Mouse (Mus musculus) thymus, adult 2 months (tissue): ENCODE data around the gene Spry1. TPM values are rescaled to one million over a fixed set of nuclear protein-coding genes. Genes with fewer than 3 reads are reported as not detected.

Experiments used
- DNase-seq: peaks from one replicate; pipeline ENCODE4 v3.0.0; 2021
- H3K27ac ChIP-seq: fragments of 200-500 bp; 2 replicates; pipeline ENCODE4 v1.5.1; 2012; ENCODE audit warnings: low read length, control low read depth; ENCODE audit not compliant: control insufficient read depth, insufficient read depth
- H3K27me3 ChIP-seq: fragments of 200-500 bp; 2 replicates; pipeline ENCODE4 v1.6.1; 2012; ENCODE audit warnings: mild to moderate bottlenecking, low read length, moderate library complexity, mixed read lengths; ENCODE audit not compliant: control insufficient read depth, insufficient read depth
- H3K36me3 ChIP-seq: fragments of 200-500 bp; 2 replicates; pipeline ENCODE4 v1.6.1; 2012; ENCODE audit warnings: mild to moderate bottlenecking, low read length, moderate library complexity; ENCODE audit not compliant: control insufficient read depth, insufficient read depth
- H3K4me1 ChIP-seq: fragments of 200-500 bp; replicated peaks from 2 replicates; pipeline ENCODE4 v1.6.1; 2012; ENCODE audit warnings: low read length; ENCODE audit not compliant: control insufficient read depth, insufficient read depth
- H3K4me3 ChIP-seq: fragments of 200-500 bp; 2 replicates; pipeline ENCODE4 v1.5.1; 2012; ENCODE audit warnings: mild to moderate bottlenecking, low read length, control low read depth, moderate library complexity; ENCODE audit not compliant: control insufficient read depth, insufficient read depth
- CTCF ChIP-seq: fragments of 200-500 bp; IDR thresholded peaks from 2 replicates; pipeline ENCODE4 v1.5.1; 2012; ENCODE audit warnings: mild to moderate bottlenecking, control low read depth, low read length, moderate library complexity, borderline replicate concordance; ENCODE audit not compliant: control insufficient read depth, poor library complexity, insufficient read depth; ENCODE audit errors: extremely low read depth
- POLR2A ChIP-seq: fragments of 200-500 bp; IDR thresholded peaks from 2 replicates; pipeline ENCODE4 v1.6.1; 2012; ENCODE audit warnings: mild to moderate bottlenecking, low read length, control low read depth, moderate library complexity; ENCODE audit not compliant: control insufficient read depth, poor library complexity, insufficient read depth; ENCODE audit errors: extremely low read depth
- WGBS: fragments of 180-500 bp; shearing (Covaris S2); methylation state at CpG from one replicate; pipeline ENCODE4 v1.1.7; 2018; 5-methylcytosine and 5-hydroxymethylcytosine counted together
- polyA plus RNA-seq: library from polyadenylated mRNA; depleted of rRNA; stranded (reverse); fragments of >200 nt; gene quantifications from 2 replicates; pipeline ENCODE4 v1.2.3, GENCODE M21; 2012; rRNA removed

Spry1 gene
- polyA plus RNA-seq, 1 experiment = 12.7 TPM

- Histone ChIP-seq H3K27ac (no peak overlapping the region), H3K36me3 (no peaks in the 10 kb centered on the region), H3K27me3 (no peaks in the 10 kb centered on the region), H3K4me3 (no peak overlapping the region), H3K4me1 (peaks cover 10% of the 10 kb centered on the region)
- no peak for DNase-seq
- 69% methylated on average over 7 of the region's 7 CpGs for WGBS
- TF ChIP-seq POLR2A (no peak), CTCF (no peak)
These were observed 46.5 kb downstream of the Spry1 start for GRCm38 (mm10) chr3:37686219-37686618.

GRCm38 (mm10) chr3:37686751-37687150 lies 47.0 kb downstream of the Spry1 start:
- H3K36me3 ChIP-seq = no peaks in the 10 kb centered on the region
- peaks cover 10% of the 10 kb centered on the region for H3K4me1 ChIP-seq
- 46% methylated on average over 6 of the region's 6 CpGs for WGBS
- TF ChIP-seq POLR2A = no peak
- no peak for TF ChIP-seq CTCF
- H3K27ac ChIP-seq = no peak overlapping the region
- peak overlapping the region; percentile 44 for H3K4me3 ChIP-seq
- no peak for DNase-seq
- no peaks in the 10 kb centered on the region for H3K27me3 ChIP-seq

DNA sequence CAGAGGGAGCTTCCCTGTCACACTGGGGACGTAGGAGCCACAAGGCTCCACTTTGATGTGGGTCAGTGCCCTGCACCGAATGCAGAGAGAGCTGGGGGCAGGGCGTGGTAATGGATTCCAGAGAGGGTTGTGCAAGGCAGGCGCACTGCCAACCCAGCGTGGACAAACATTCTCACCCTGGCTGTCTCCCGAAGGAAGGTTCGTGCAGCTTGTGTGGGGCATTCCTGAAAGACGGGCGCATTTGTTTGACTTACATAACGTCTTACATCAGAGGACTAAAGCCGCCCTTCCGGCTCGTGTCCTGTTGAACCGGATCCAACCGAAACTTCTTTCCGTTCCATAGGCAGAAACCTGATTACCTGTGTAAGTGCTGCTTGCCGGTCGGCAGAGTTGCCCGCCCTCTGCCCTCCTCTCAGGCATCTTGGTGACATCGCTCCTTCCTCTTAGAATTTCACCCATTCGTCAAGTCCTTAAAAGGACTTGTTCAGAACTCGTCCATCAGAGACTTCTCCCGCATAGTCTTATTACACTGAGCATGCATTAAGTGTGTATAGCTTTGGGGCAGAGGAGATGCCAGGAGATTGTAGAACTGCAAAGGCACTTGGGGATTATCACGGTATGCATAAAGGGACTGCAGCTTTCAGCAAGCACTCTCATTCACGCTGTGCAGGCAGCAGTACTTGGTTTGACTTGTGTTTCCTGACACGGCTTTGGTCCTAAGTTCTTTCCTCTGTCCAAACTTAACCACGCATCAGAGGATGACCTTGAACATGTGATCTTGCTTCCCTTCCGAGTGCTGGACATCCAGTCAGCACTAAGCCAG lies 47.6 kb downstream of the Spry1 start:
- Histone ChIP-seq H3K4me1 (peaks cover 10% of the 10 kb centered on the region), H3K4me3 (peak overlapping the region; percentile 44), H3K27ac (no peak overlapping the region), H3K36me3 (no peaks in the 10 kb centered on the region), H3K27me3 (no peaks in the 10 kb centered on the region)
- peak; percentile 19 for DNase-seq
- TF ChIP-seq CTCF = no peak
- TF ChIP-seq POLR2A = no peak
- 34% methylated on average over 28 of the region's 28 CpGs for WGBS

DNA sequence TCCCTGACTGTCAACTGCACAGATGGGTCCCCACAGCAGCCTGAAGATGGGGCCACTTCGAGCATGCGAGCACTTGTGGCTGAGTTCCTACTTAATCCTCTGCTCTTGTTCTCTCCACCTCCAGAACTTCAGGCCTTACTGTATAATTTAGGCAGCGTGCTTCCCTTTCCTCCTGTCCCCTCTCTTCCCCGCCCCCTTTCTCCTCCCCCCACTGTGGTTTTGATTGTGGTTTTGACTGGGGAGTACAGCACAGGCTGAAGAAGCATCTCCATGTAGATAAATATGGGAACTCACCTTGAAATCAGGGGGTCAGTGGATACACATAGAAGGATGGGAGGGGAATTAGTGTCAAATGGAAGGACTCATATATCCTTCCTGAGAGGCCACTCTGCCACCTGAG lies 53.2 kb downstream of the Spry1 start:
- DNase-seq = no peak
- TF ChIP-seq POLR2A (no peak), CTCF (no peak)
- H3K27me3 ChIP-seq = no peaks in the 10 kb centered on the region
- 14% methylated on average over 4 of the region's 4 CpGs for WGBS
- no peaks in the 10 kb centered on the region for H3K36me3 ChIP-seq
- H3K27ac ChIP-seq = no peak overlapping the region
- H3K4me3 ChIP-seq = no peak overlapping the region
- H3K4me1 ChIP-seq = peaks cover 6% of the 10 kb centered on the region

GRCm38 (mm10) chr3:37693552-37693951 lies 53.8 kb downstream of the Spry1 start:
- DNase-seq = no peak
- 34% methylated on average over 8 of the region's 8 CpGs for WGBS
- Histone ChIP-seq H3K27me3 (no peaks in the 10 kb centered on the region), H3K36me3 (no peaks in the 10 kb centered on the region), H3K4me3 (no peak overlapping the region), H3K4me1 (peaks cover 6% of the 10 kb centered on the region), H3K27ac (no peak overlapping the region)
- TF ChIP-seq POLR2A (no peak), CTCF (no peak)

Other genes starting within 250 kb of the Spry1 start
- gene Spata5, start 220.1 kb upstream of the Spry1 start, polyA plus RNA-seq = 2.0 and 3.2 TPM in 2 replicates
- gene Nudt6, start 219.7 kb upstream of the Spry1 start, polyA plus RNA-seq = 16.8 and 18.7 TPM in 2 replicates
- 1.5 and 1.8 TPM in 2 replicates for gene Gm5148, start 84.5 kb downstream of the Spry1 start, polyA plus RNA-seq